Mouse (Mus musculus): Measurements from ENCODE around the gene Ppp6r3.

DNA sequence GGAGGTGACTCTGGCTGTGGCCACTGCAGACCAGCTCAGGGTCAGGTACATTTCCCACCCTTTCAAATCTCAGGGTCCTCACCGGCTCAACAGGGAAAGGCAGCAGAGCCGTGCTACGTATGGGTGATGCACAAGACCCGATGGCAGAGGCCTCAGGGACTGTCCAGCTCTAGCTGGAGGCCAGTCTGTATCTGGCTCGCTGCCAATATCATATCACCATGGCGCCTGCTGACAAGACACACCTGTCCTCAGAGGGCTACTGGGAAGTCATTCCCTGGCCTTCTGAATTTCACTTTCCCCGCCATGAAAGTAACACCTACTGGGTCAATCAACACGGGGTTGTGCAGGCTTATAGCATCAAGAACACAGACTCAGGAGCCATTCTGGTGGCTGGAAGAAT lies 36.2 kb upstream of the Ppp6r3 start:
- TF ChIP-seq POLR2A (IDR thresholded peaks at IDR 0.05; ENCODE audit: insufficient read depth, low read length) (no peak), CTCF (IDR thresholded peaks at IDR 0.05; ENCODE audit: low read depth, low read length) (no peak)

Data from ES-Bruce4 (cell line).